Mouse (Mus musculus) left cerebral cortex, adult 9 months (tissue): Measurements from ENCODE around the gene Gm17334.

Experiments used
- DNase-seq, 2 experiments: peaks; one replicate each; pipeline ENCODE4 v3.0.0; 2022; ENCODE audit warnings: low spot score in 2 of 2

Gm17334 gene

GRCm38 (mm10) chr11:53773087-53773486 is at the start of gene Gm17334:
Gene Gm17334 (minus strand): TSS chr11:53773187.
- no peak for DNase-seq

GRCm38 (mm10) chr11:53821945-53822338 is 49.0 kb upstream of the Gm17334 start:
- DNase-seq: no peak

GRCm38 (mm10) chr11:53821230-53821944 is 48.4 kb upstream of the Gm17334 start:
- no peak for DNase-seq

GRCm38 (mm10) chr11:53820516-53821170 is 47.7 kb upstream of the Gm17334 start:
- DNase-seq: no peak

- DNase-seq: no peak
Observed at GRCm38 (mm10) chr11:53819511-53819910, 46.5 kb upstream of the Gm17334 start.

- no peak for DNase-seq
Observed at GRCm38 (mm10) chr11:53818794-53819193, 45.8 kb upstream of the Gm17334 start.

GRCm38 (mm10) chr11:53816841-53817375 is 43.9 kb upstream of the Gm17334 start:
- no peak for DNase-seq

- no peak for DNase-seq
Observed at GRCm38 (mm10) chr11:53814810-53815209, 41.8 kb upstream of the Gm17334 start.

GRCm38 (mm10) chr11:53813001-53813868 is 40.2 kb upstream of the Gm17334 start:
- DNase-seq: no peak

- DNase-seq: no peak
Observed at GRCm38 (mm10) chr11:53811312-53811711, 38.3 kb upstream of the Gm17334 start.

- no peak for DNase-seq
Observed at GRCm38 (mm10) chr11:53810749-53811148, 37.8 kb upstream of the Gm17334 start.

- DNase-seq: no peak
Observed at GRCm38 (mm10) chr11:53810156-53810555, 37.2 kb upstream of the Gm17334 start.

- DNase-seq: no peak
Observed at GRCm38 (mm10) chr11:53809354-53809753, 36.4 kb upstream of the Gm17334 start.

GRCm38 (mm10) chr11:53805786-53806185 is 32.8 kb upstream of the Gm17334 start:
- DNase-seq: no peak

- no peak for DNase-seq
Observed at GRCm38 (mm10) chr11:53804569-53805344, 31.8 kb upstream of the Gm17334 start.

- no peak for DNase-seq
Observed at GRCm38 (mm10) chr11:53803494-53803893, 30.5 kb upstream of the Gm17334 start.

GRCm38 (mm10) chr11:53803093-53803492 is 30.1 kb upstream of the Gm17334 start:
- DNase-seq: no peak

GRCm38 (mm10) chr11:53800975-53801374 is 28.0 kb upstream of the Gm17334 start:
- DNase-seq: no peak

GRCm38 (mm10) chr11:53800036-53800435 is 27.0 kb upstream of the Gm17334 start:
- DNase-seq: no peak

- no peak for DNase-seq
Observed at GRCm38 (mm10) chr11:53798041-53798711, 25.2 kb upstream of the Gm17334 start.
